Mouse (Mus musculus) midbrain, embryonic 11.5 days (tissue): ENCODE measurements around the gene Ccdc6. TPM values are rescaled to one million over a fixed set of nuclear protein-coding genes. Genes with fewer than 3 reads are reported as not detected.

Experiments used
- ATAC-seq: fragments of 200-750 bp; cut with Nextera tagmentation; 2 replicates; pipeline ENCODE4 v1.8.0; 2017; ENCODE audit warnings: moderate TSS enrichment, moderate library complexity; ENCODE audit not compliant: low FRiP score
- DNase-seq: peaks from one replicate; pipeline ENCODE4 v3.0.0; 2015; ENCODE audit warnings: low spot score; ENCODE audit errors: missing footprints
- H3K27ac ChIP-seq: fragments of 300-500 bp; sonication (generic); 2 replicates; pipeline ENCODE4 v1.5.1; 2014; ENCODE audit warnings: low read depth, low read length
- H3K27me3 ChIP-seq: fragments of 300-500 bp; sonication (generic); 2 replicates; pipeline ENCODE4 v1.6.1; 2014; ENCODE audit warnings: mild to moderate bottlenecking, low read length, moderate library complexity, mixed read lengths; ENCODE audit not compliant: control insufficient read depth, insufficient read depth
- H3K36me3 ChIP-seq: fragments of 300-500 bp; sonication (generic); 2 replicates; pipeline ENCODE4 v1.6.1; 2014; ENCODE audit warnings: mild to moderate bottlenecking, low read length, moderate library complexity, mixed read lengths; ENCODE audit not compliant: control insufficient read depth, insufficient read depth
- H3K4me1 ChIP-seq: fragments of 300-500 bp; sonication (generic); 2 replicates; pipeline ENCODE4 v1.6.1; 2014; ENCODE audit warnings: low read length; ENCODE audit not compliant: control insufficient read depth, insufficient read depth
- H3K4me2 ChIP-seq: fragments of 300-500 bp; sonication (generic); 2 replicates; pipeline ENCODE4 v1.6.1; 2014; ENCODE audit warnings: mild to moderate bottlenecking, moderate library complexity
- H3K4me3 ChIP-seq: fragments of 300-500 bp; sonication (generic); 2 replicates; pipeline ENCODE4 v1.5.1; 2014; ENCODE audit warnings: low read depth, low read length
- H3K9ac ChIP-seq: fragments of 300-500 bp; sonication (generic); 2 replicates; pipeline ENCODE4 v1.6.1; 2014; ENCODE audit warnings: low read length
- H3K9me3 ChIP-seq: fragments of 300-500 bp; sonication (generic); 2 replicates; pipeline ENCODE4 v1.6.1; 2016; ENCODE audit warnings: low read length; ENCODE audit not compliant: control insufficient read depth
- WGBS: fragments of 180-500 bp; shearing (Covaris S2); extraction: QIAGEN DNeasy Blood & Tissue Kit; methylation state at CpG from one replicate; pipeline ENCODE4 v1.1.7; 2014; 5-methylcytosine and 5-hydroxymethylcytosine counted together
- polyA plus RNA-seq: library from polyadenylated mRNA; unstranded; fragments of >200 nt; fragmentation: Nextera tagmentation; extraction: Ambion mirVana; gene quantifications from 2 replicates; pipeline ENCODE4 v1.2.1, GENCODE M21; 2014

Ccdc6 gene
- polyA plus RNA-seq, 1 experiment from 2014 or later = 22.3 TPM

DNA sequence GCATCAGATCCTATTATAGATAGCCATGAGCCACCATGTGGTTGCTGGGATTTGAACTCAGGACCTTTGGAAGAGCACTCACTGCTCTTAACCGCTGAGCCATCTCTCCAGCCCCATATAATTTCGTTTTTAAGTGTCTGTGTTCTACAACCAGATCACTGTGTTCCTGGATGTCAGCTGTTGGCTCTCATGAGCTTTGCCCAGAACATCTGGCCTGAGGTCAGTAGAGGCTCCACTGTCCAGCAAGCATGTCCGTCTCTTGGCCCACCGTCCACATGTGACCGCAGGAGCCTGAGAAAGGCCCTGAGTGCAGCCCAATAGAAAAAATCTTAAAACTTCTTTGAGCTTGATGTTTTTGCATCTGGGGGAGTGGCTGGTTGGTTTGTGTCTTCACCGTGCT lies 99.7 kb downstream of the Ccdc6 start:
- no peak for DNase-seq
- Histone ChIP-seq H3K36me3 (0 out of 2 replicates have a peak, but pooled peaks cover 5% of the 10 kb centered on the region), H3K27me3 (no peaks in the 10 kb centered on the region), H3K9me3 (no peaks in the 10 kb centered on the region), H3K4me3 (no peak overlapping the region), H3K4me1 (no peaks in the 10 kb centered on the region), H3K4me2 (no peak overlapping the region), H3K27ac (no peak overlapping the region), H3K9ac (no peak overlapping the region)
- no peak for ATAC-seq
- WGBS = 89% methylated on average over 6 of the region's 6 CpGs

- Histone ChIP-seq H3K27ac (no peak overlapping the region), H3K9me3 (no peaks in the 10 kb centered on the region), H3K4me1 (no peaks in the 10 kb centered on the region), H3K27me3 (no peaks in the 10 kb centered on the region), H3K36me3 (0 out of 2 replicates have a peak, but pooled peaks cover 3% of the 10 kb centered on the region), H3K4me3 (no peak overlapping the region), H3K4me2 (no peak overlapping the region), H3K9ac (no peak overlapping the region)
- 76% methylated on average over 2 of the region's 2 CpGs for WGBS
- DNase-seq (no peak), ATAC-seq (no peak)
These were observed 100.7 kb downstream of the Ccdc6 start for GRCm38 (mm10) chr10:70197601-70198000.

DNA sequence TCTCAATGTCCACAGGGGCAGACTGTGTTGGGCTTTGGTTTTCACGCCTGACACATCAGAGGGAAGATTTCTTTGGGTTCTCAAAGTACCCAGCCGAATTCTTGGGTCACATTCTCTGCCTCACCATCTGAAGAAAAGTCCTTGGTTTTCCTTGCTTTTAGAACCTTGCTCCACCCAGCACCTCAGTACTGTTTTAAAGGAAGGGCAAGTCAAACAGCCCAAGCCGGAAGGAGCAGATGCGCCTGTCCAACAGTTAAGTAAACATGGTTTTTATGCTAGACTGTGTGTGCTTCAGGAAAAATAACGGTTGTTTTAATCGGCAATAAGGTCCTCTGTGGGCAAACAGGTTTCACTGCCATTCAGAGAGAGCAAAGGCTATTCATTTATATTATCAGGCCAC lies 101.1 kb downstream of the Ccdc6 start:
- H3K4me3 ChIP-seq = no peak overlapping the region
- no peaks in the 10 kb centered on the region for H3K36me3 ChIP-seq
- H3K27me3 ChIP-seq = no peaks in the 10 kb centered on the region
- ATAC-seq (no peak), DNase-seq (no peak)
- no peaks in the 10 kb centered on the region for H3K4me1 ChIP-seq
- no peak overlapping the region for H3K9ac ChIP-seq
- WGBS = 79% methylated on average over 6 of the region's 6 CpGs
- no peaks in the 10 kb centered on the region for H3K9me3 ChIP-seq
- no peak overlapping the region for H3K4me2 ChIP-seq
- H3K27ac ChIP-seq = no peak overlapping the region

DNA sequence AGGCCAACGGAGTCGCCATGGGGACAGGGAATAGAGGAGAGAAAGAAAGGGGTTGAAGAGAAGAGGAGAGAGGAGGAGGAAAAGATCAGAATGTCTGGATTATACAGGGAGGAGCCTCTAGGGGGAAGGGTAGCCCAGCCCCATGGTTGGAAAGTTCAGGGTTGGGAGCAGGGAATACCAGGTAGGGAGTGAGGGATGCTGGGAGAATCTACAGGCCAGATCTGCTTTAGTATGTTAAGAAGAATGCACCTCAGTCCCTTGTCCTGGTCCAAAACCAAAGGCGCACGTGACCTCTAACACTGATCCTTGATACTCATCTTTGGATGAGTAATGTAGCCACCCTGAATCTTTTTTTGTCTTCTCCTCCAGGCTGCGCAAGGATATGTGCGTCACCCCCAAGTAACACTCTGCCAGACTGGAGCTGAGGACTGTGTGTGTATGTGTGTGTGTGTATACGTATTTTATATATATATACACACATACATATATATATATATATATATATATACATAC lies 102.1 kb downstream of the Ccdc6 start:
- Histone ChIP-seq H3K9ac (no peak overlapping the region), H3K36me3 (no peaks in the 10 kb centered on the region), H3K27me3 (no peaks in the 10 kb centered on the region), H3K4me3 (no peak overlapping the region), H3K4me2 (no peak overlapping the region), H3K4me1 (no peaks in the 10 kb centered on the region), H3K27ac (no peak overlapping the region), H3K9me3 (no peaks in the 10 kb centered on the region)
- no peak for DNase-seq
- no peak for ATAC-seq
- 89% methylated on average over 7 of the region's 7 CpGs for WGBS

- H3K27me3 ChIP-seq = no peaks in the 10 kb centered on the region
- H3K9ac ChIP-seq = no peak overlapping the region
- H3K4me1 ChIP-seq = no peaks in the 10 kb centered on the region
- ATAC-seq = no peak
- 81% methylated on average over 6 of the region's 6 CpGs for WGBS
- H3K9me3 ChIP-seq = no peaks in the 10 kb centered on the region
- no peak overlapping the region for H3K27ac ChIP-seq
- no peak overlapping the region for H3K4me3 ChIP-seq
- no peak overlapping the region for H3K4me2 ChIP-seq
- DNase-seq = no peak
- H3K36me3 ChIP-seq = no peaks in the 10 kb centered on the region
These were observed 102.7 kb downstream of the Ccdc6 start for GRCm38 (mm10) chr10:70199466-70200210.

GRCm38 (mm10) chr10:70200889-70201500 lies 104.1 kb downstream of the Ccdc6 start:
- Histone ChIP-seq H3K4me1 (no peaks in the 10 kb centered on the region), H3K9ac (no peak overlapping the region), H3K4me3 (no peak overlapping the region), H3K27ac (no peak overlapping the region), H3K36me3 (no peaks in the 10 kb centered on the region), H3K4me2 (no peak overlapping the region), H3K27me3 (no peaks in the 10 kb centered on the region), H3K9me3 (no peaks in the 10 kb centered on the region)
- WGBS = 67% methylated on average over 12 of the region's 12 CpGs
- DNase-seq = no peak
- ATAC-seq = no peak

DNA sequence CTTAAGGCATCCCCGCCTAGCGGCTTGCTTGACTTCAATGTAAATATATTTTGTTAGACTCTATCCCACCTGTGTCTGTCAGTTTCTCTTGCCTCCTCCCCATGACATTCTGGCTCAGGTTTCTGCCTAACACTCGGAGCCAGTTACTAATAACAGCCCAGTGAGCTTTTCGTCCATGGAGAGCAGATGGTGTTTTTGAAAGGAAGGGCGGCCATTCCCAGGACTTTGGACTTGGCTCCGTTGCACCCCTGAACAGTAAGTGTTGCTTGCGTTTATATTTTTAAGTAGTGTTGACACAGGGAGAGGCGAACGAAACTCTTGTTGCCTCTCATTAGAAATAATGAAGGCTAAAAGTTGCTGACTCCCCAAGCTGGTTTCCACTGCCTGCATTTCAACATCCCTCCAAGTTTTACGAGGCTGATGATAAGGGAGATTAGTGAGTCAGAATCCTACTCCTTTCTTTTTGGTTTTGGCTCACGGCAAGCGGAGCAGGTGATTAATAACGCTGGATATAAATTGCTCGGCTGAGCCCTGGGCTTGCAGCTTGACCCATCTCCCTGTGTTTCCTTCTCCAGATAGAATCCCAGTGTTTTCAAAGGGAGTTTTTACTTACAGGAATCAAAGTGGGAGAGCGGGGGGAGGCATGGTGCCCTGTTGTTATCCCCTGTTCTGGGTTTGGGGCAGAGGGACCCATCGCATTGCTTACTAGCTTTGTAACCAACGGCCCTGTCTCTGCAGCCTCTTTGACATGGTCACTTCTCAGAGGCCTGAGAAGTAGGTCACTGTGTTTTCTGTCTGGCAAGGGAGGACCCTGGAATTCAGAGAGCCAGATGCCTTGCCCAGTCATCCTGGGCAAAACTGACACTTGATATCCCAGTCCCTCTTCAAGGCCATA lies 107.8 kb downstream of the Ccdc6 start, which contains the start of gene Mrln:
Gene Mrln, plus strand, starts transcription at position 160 of the 895 bp plus-strand sequence.
- ATAC-seq = no peak

GRCm38 (mm10) chr10:70211281-70211680 lies 114.4 kb downstream of the Ccdc6 start:
- 88% methylated on average over 9 of the region's 9 CpGs for WGBS
- H3K4me2 ChIP-seq = no peak overlapping the region
- ATAC-seq = no peak

More for the DNA sequence above, 107.8 kb downstream of the Ccdc6 start, which contains the start of gene Mrln:
- H3K27ac ChIP-seq = no peak within 1 kb of the TSS
- DNase-seq = no peak
- H3K9me3 ChIP-seq = no peaks in the 10 kb centered on the region
- H3K4me3 ChIP-seq = no peak within 1 kb of the TSS
- H3K9ac ChIP-seq = no peak within 1 kb of the TSS
- H3K4me1 ChIP-seq = no peaks in the 10 kb centered on the region
- 74% methylated on average over 17 of the region's 17 CpGs for WGBS
- H3K4me2 ChIP-seq = no peak within 1 kb of the TSS
- no peaks in the 10 kb centered on the region for H3K27me3 ChIP-seq
- no peaks in the 10 kb centered on the region for H3K36me3 ChIP-seq

More at GRCm38 (mm10) chr10:70211281-70211680, 114.4 kb downstream of the Ccdc6 start:
- H3K4me1 ChIP-seq = no peaks in the 10 kb centered on the region
- no peak overlapping the region for H3K4me3 ChIP-seq
- H3K9ac ChIP-seq = no peak overlapping the region
- H3K27ac ChIP-seq = no peak overlapping the region
- no peaks in the 10 kb centered on the region for H3K36me3 ChIP-seq
- no peak for DNase-seq
- no peaks in the 10 kb centered on the region for H3K27me3 ChIP-seq
- no peaks in the 10 kb centered on the region for H3K9me3 ChIP-seq
